Mouse (Mus musculus) hindbrain, embryonic 14.5 days (tissue): ENCODE results near the gene Nbl1. TPM values are rescaled to one million over a fixed set of nuclear protein-coding genes. Genes with fewer than 3 reads are reported as not detected.
A peak's percentile ranks its signal among the peaks of the same experiment; 100 is the strongest.

Experiments used
- ATAC-seq: fragments of 200-750 bp; cut with Nextera tagmentation; 2 replicates; pipeline ENCODE4 v1.8.0; 2017; ENCODE audit warnings: moderate number of reproducible peaks, mild to moderate bottlenecking, moderate TSS enrichment, moderate library complexity; ENCODE audit not compliant: low FRiP score
- DNase-seq: peaks from one replicate; pipeline ENCODE4 v3.0.0-alpha.2; 2015; ENCODE audit warnings: low spot score
- H3K27ac ChIP-seq: fragments of 300-500 bp; sonication (generic); 2 replicates; pipeline ENCODE4 v1.5.1; 2014; ENCODE audit warnings: mild to moderate bottlenecking, moderate library complexity
- H3K27me3 ChIP-seq: fragments of 300-500 bp; sonication (generic); 2 replicates; pipeline ENCODE4 v1.6.1; 2014; ENCODE audit warnings: mild to moderate bottlenecking, low read length, mixed read lengths; ENCODE audit not compliant: control insufficient read depth, insufficient read depth
- H3K36me3 ChIP-seq: fragments of 300-500 bp; sonication (generic); replicated peaks from 2 replicates; pipeline ENCODE4 v1.6.1; 2014; ENCODE audit not compliant: control insufficient read depth, insufficient read depth
- H3K4me1 ChIP-seq: fragments of 300-500 bp; sonication (generic); replicated peaks from 2 replicates; pipeline ENCODE4 v1.6.1; 2014; ENCODE audit warnings: antibody characterized with exemption, low read length, mixed read lengths; ENCODE audit not compliant: control insufficient read depth, insufficient read depth
- H3K4me2 ChIP-seq: fragments of 300-500 bp; sonication (generic); replicated peaks from 2 replicates; pipeline ENCODE4 v1.6.1; 2014; ENCODE audit warnings: mild to moderate bottlenecking, moderate library complexity
- H3K4me3 ChIP-seq: fragments of 300-500 bp; sonication (generic); replicated peaks from 2 replicates; pipeline ENCODE4 v1.5.1; 2014; ENCODE audit warnings: mild to moderate bottlenecking, low read length
- H3K9ac ChIP-seq: fragments of 300-500 bp; sonication (generic); 2 replicates; pipeline ENCODE4 v1.6.1; 2014
- H3K9me3 ChIP-seq: fragments of 300-500 bp; sonication (generic); 2 replicates; pipeline ENCODE4 v1.6.1; 2016; ENCODE audit warnings: low read length; ENCODE audit not compliant: control insufficient read depth
- WGBS: fragments of 180-500 bp; shearing (Covaris S2); extraction: QIAGEN DNeasy Blood & Tissue Kit; methylation state at CpG from one replicate; pipeline ENCODE4 v1.1.7; 2014; 5-methylcytosine and 5-hydroxymethylcytosine counted together
- polyA plus RNA-seq: library from polyadenylated mRNA; unstranded; fragments of >200 nt; fragmentation: Nextera tagmentation; extraction: Ambion mirVana; gene quantifications from 2 replicates; pipeline ENCODE4 v1.2.1, GENCODE M21; 2014

Nbl1 gene
- polyA plus RNA-seq = 47.8 and 47.9 TPM in 2 replicates

DNA sequence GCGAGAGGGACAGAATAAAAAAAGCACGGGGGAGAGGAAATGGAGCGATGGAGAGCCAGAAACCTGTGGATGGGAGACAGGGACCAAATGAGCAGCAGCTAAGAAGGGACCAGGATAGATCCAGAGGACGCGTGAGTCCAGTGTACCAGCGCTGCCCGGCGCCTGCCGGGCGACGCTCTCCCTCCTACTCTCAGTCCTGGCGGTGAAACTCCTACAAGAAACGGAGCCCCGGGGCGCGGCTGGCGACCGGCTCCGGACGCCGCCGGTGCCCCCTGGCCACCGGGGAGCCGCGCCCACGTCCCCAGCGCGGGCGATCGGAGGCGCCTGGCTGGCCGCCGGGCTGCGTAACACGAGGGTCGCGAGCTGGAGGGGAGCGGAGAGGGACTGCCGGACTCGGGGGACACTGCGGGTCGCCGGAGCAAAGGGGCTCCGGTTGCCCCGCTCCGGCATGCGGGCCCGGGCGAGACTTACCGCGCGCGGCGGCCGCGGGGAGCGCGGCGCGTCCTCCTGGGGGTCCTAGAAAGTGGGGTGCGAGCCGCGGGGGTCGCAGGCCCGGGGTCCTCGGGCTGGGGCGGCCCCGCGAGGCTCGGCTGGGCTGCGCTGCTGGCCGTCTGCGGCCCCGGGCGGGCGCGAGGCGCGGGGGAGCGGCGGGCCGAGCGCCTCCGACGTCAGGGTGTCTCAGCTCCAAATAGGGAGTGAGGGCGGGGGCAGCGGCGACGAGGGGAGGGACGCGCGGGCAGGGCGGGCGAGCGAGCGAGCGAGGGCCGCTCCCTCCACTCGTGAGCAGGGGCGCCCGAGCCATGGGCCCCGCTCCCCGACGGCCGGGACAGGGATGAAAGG lies at the start of gene Nbl1:
TSS of gene Nbl1 (minus strand) at position 638 of the 840 bp plus-strand sequence.
- Histone ChIP-seq H3K27ac (peak within 1 kb of the TSS; percentile 47), H3K4me3 (peak within 1 kb of the TSS; percentile 59), H3K27me3 (peaks cover 42% of the 10 kb centered on the region), H3K9me3 (no peaks in the 10 kb centered on the region), H3K9ac (peak within 1 kb of the TSS; percentile 68), H3K36me3 (no peaks in the 10 kb centered on the region), H3K4me2 (peak within 1 kb of the TSS; percentile 94), H3K4me1 (peaks cover 9% of the 10 kb centered on the region; the same call in 1 of the 2 replicates)
- WGBS = under 1% methylated on average over 97 of the region's 105 CpGs
- DNase-seq = no peak
- ATAC-seq = peak; percentile 24; the same call in 1 of the 2 replicates

DNA sequence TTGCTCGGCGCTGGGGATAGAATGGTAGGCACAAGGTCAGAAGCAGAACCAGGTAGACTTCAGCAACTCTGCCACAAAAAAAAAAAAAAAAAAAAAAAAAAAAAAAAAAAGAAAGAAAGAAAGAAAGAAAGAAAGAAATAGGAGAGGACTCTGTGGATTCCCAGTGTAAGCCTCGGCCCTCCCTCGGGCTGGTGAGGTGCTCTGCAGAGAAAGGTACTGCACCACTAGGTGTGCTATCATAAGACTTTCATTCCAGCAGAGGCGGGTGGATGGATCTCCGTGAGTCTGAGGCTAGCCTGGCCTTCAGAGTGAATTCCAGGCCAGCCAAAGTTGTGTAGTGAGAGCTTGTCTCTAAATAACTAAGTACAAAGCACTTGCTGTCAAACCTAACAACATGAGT lies 49.0 kb upstream of the Nbl1 start:
- Histone ChIP-seq H3K4me3 (no peak overlapping the region), H3K27ac (no peak overlapping the region), H3K4me2 (no peak overlapping the region), H3K4me1 (0 out of 2 replicates have a peak, but pooled peaks cover 3% of the 10 kb centered on the region), H3K9ac (no peak overlapping the region), H3K9me3 (no peaks in the 10 kb centered on the region), H3K27me3 (no peaks in the 10 kb centered on the region), H3K36me3 (no peaks in the 10 kb centered on the region)
- DNase-seq (no peak), ATAC-seq (no peak)
- 85% methylated on average over 6 of the region's 6 CpGs for WGBS

DNA sequence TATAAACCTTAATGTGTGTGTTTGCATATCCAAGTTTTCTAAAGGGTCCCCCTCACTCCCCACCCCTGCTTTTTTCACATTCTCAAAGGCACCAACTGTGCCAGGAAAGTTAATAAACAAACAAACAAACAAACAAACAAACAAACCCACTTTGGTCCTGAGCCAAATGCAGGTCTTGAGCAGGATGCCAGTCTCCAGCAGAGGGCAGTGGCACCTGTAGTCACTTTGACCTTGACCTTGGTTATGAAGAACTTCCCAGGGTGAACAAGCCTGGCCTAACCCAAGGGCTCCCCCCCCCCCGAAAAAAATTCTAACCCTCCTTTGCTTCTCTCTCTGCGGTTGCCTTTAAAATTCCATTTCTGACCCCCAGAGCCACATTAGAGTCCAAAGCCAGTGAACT lies 47.5 kb upstream of the Nbl1 start:
- Histone ChIP-seq H3K27me3 (no peaks in the 10 kb centered on the region), H3K9ac (no peak overlapping the region), H3K27ac (no peak overlapping the region), H3K4me1 (0 out of 2 replicates have a peak, but pooled peaks cover 3% of the 10 kb centered on the region), H3K36me3 (no peaks in the 10 kb centered on the region), H3K9me3 (no peaks in the 10 kb centered on the region), H3K4me3 (no peak overlapping the region), H3K4me2 (no peak overlapping the region)
- DNase-seq (no peak), ATAC-seq (no peak)
- WGBS = 72% methylated on average over 2 of the region's 2 CpGs

DNA sequence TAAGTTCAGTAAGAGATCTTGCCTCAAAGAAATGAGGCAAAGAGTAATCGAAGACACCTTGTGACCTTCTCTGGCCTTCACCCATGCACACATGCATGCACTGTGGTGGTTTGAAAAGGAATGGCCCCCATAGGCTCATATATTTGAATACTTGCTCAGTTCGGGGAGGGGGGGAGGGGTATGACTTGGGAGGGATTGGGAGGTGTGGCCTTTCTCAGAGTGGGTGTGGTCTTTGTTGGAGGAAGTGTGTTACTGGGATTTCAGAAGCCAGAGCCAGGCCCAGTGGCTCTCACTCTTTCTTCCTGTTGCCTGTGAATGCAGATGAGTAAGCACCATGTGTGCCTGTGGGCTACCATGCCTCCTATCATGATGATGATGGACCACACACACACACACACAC lies 43.2 kb upstream of the Nbl1 start:
- H3K36me3 ChIP-seq = no peaks in the 10 kb centered on the region
- WGBS = 86% methylated on average over 2 of the region's 2 CpGs
- no peak overlapping the region for H3K9ac ChIP-seq
- H3K4me3 ChIP-seq = no peak overlapping the region
- no peaks in the 10 kb centered on the region for H3K27me3 ChIP-seq
- peaks cover 6% of the 10 kb centered on the region; the same call in 1 of the 2 replicates for H3K4me1 ChIP-seq
- H3K27ac ChIP-seq = no peak overlapping the region
- no peaks in the 10 kb centered on the region for H3K9me3 ChIP-seq
- ATAC-seq (no peak), DNase-seq (no peak)
- H3K4me2 ChIP-seq = no peak overlapping the region

DNA sequence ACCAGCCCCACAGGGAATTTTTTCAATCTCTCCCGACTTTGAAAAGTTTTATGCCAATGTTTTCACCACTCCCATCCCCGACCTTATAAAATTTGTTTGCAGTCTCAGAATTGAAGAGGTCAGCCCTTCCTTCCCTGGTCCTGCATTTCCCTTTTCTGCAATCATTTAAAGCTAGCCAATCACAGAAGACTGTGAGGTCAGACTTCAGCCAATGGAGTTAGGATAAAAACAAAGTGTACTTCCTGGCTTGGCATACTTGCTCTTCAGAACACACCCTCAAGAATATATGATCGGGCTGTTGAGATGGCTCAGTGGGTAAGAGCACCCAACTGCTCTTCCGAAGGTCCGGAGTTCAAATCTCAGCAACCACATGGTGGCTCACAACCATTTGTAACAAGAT lies 40.3 kb upstream of the Nbl1 start:
- ATAC-seq (no peak), DNase-seq (no peak)
- no peak overlapping the region for H3K9ac ChIP-seq
- WGBS = 80% methylated on average over 5 of the region's 5 CpGs
- H3K36me3 ChIP-seq = no peaks in the 10 kb centered on the region
- no peak overlapping the region for H3K4me2 ChIP-seq
- no peak overlapping the region for H3K4me3 ChIP-seq
- H3K27ac ChIP-seq = no peak overlapping the region
- peaks cover 21% of the 10 kb centered on the region for H3K4me1 ChIP-seq
- H3K27me3 ChIP-seq = no peaks in the 10 kb centered on the region
- no peaks in the 10 kb centered on the region for H3K9me3 ChIP-seq

DNA sequence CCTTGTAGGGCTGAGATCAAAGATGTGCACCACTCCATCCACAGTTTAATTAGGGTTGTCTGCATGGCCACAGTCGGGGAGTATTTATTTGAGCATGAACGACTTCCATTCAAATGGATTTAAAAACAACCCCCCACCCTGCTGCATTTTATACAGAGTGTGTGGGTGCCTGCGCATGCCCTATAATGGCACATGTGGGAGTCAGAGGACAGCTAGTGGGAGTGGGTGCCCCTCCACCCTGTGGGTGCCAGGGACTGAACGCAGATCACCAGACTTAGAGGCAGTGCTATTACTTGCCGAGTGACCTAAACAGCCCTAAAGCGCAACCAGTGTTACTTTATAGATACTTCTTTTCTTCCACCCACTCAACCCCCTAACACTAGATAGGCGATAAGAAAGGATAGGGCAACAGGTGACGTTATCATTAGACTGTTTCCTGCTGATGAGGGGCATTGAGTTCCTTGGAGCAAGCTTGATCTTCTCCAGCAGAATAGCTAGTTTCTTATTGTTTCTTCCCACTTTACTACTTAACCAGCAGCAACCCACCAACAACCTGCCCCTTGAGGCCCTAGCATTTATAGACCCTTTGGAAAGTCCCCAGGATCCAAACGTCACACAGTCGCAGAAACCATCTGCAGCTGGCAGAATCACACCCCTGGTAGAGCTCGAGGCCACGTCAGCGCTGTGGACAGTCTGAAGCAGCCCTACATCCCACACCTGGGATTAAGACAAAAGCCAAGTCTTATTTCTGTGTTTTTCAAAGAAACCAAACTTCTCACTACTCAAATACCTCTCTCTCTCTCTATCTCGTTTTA lies 39.3 kb upstream of the Nbl1 start:
- DNase-seq (no peak), ATAC-seq (no peak)
- H3K27me3 ChIP-seq = no peaks in the 10 kb centered on the region
- WGBS = 87% methylated on average over 14 of the region's 14 CpGs
- H3K4me3 ChIP-seq = peak overlapping the region; percentile 83
- no peaks in the 10 kb centered on the region for H3K36me3 ChIP-seq
- no peaks in the 10 kb centered on the region for H3K9me3 ChIP-seq
- H3K27ac ChIP-seq = 0 out of 2 replicates have a peak overlapping the region, but pooled peaks have one; percentile 88
- H3K4me1 ChIP-seq = peaks cover 21% of the 10 kb centered on the region
- H3K9ac ChIP-seq = peak overlapping the region; percentile 21; the same call in 1 of the 2 replicates
- H3K4me2 ChIP-seq = peak overlapping the region; percentile 58

DNA sequence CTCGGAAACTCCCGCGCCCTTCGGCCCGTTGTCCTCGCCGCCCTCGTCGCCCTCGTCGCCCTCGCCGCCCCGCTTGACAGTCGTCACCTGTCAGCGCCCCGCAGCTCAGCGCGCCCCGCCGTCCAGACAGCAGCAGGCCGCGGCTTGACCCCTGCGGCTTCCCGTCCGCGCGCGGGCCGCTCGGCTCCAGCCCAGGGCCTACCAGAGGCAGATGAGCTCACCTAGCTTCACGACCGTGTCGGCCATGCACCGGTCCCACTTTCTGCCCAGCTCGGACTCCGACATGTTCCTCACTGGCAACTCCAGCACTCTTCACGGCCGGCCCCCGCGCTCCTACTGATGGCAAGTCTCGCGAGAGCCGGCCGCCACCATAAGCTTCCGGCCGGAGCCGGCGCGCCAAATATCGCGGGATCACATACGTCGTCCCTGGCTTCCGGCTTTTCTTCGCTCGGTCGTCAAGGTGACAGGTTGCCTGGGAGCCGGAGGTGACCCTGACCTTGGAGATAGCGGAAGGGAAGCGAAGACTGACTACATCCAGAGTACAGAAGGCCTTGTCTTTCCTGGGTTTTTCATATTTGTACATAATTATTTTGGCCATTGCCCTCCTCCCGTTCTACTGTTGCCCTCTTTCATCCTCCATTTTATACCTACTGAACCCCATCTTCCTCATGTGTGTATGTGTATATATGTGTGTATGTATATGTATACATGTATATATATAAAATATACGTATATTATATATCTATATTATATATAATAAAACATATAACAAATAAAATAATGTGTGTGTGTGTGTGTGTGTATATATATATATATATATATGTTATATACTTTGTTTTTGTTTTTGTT lies 38.1 kb upstream of the Nbl1 start, which contains the start of gene Minos1:
TSS of gene Minos1 (minus strand) at position 413 of the 849 bp plus-strand sequence.
- H3K9me3 ChIP-seq = no peaks in the 10 kb centered on the region
- peaks cover 21% of the 10 kb centered on the region for H3K4me1 ChIP-seq
- H3K27me3 ChIP-seq = no peaks in the 10 kb centered on the region
- WGBS = under 1% methylated on average over 62 of the region's 63 CpGs
- ATAC-seq (peak; percentile 97), DNase-seq (peak; percentile 99)
- H3K9ac ChIP-seq = peak within 1 kb of the TSS; percentile 93
- peak within 1 kb of the TSS; percentile 96 for H3K4me2 ChIP-seq
- peak within 1 kb of the TSS; percentile 83 for H3K4me3 ChIP-seq
- peak within 1 kb of the TSS; percentile 88 for H3K27ac ChIP-seq
- H3K36me3 ChIP-seq = no peaks in the 10 kb centered on the region

DNA sequence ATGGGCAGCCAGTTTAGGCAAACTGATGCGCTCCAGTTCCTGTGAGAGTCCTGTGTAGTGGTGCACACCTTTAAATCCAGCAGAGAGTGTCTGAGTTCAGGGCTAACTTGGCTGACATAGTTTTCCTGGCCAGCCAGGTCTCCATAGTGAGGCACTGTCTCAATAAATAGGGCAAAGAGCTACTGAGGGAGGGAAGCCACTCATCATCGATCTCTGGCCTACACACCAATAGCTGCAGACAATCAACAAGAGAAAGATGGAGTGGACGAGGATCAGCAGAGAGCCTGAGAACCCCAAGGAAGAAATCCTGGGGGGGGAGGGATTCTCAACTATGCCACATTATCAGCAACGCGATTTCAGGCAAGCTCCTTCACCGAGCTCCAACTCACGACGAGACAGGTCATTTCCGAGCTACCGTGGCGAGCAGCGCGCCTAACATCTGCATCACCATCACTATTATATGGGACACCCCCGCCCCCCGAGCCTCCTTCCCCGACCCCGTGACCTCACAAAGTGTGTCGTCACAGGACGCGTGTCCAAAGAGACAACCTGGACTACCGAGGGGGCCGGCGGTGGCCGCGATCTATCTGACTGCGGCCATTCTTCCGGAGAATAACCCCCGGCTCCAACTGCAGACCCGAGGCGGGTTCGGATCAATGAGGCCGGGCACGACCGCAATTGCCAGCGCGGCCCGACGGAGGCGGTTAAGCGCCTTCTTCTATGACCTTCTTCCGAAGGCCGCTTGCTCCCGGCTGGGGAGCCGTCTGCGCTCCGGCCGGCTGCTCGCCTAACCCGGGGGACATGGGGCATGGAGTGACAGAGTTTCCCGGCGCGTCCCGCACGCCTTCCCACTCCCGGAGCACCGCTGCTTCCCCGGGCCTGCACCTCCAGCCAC lies 37.3 kb upstream of the Nbl1 start:
- H3K9me3 ChIP-seq = no peaks in the 10 kb centered on the region
- peak; percentile 26 for DNase-seq
- 2% methylated on average over 54 of the region's 57 CpGs for WGBS

More for the DNA sequence above, 37.3 kb upstream of the Nbl1 start:
- Histone ChIP-seq H3K36me3 (no peaks in the 10 kb centered on the region), H3K27ac (peak overlapping the region; percentile 88), H3K27me3 (no peaks in the 10 kb centered on the region), H3K4me1 (peaks cover 21% of the 10 kb centered on the region), H3K9ac (peak overlapping the region; percentile 93), H3K4me2 (peak overlapping the region; percentile 96), H3K4me3 (peak overlapping the region; percentile 83)
- peak; percentile 37 for ATAC-seq
